Mouse (Mus musculus): ENCODE data around the gene Gm43951. TPM values are rescaled to one million over a fixed set of nuclear protein-coding genes. Genes with fewer than 3 reads are reported as not detected.

Gm43951 gene
- polyA plus RNA-seq, 1 experiment from 2014 or later = 0.11 TPM

DNA sequence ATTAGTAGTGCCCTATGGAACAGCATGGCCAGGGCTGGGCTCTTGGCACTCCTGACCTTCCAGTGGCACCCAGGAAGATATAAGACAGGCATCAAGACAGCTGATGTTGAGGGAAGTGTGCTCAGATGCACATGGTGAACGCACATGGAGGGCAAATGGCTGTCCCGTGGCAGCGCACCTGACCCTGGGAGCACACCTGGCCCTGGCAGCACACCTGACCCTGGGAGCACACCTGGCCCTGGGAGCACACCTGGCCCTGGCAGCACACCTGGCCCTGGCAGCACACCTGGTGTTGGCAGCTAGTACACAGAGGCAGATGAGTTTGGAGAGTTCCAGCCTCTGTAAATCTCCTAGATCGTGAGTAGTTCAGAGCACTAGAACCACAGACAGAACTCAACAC is 21.9 kb upstream of the Gm43951 start:
- ATAC-seq (ENCODE audit: insufficient read depth, low FRiP score, low TSS enrichment) (no peak), DNase-seq (ENCODE audit: low spot score) (no peak)
- WGBS = 91% methylated on average over 4 of the region's 4 CpGs
- H3K9me3 ChIP-seq (ENCODE audit: control insufficient read depth, low read length) = no peaks in the 10 kb centered on the region
- no peak overlapping the region for H3K4me3 ChIP-seq (ENCODE audit: low read depth, low read length)
- no peak overlapping the region for H3K27ac ChIP-seq (ENCODE audit: low read depth, low read length)
- H3K27me3 ChIP-seq (ENCODE audit: control insufficient read depth, insufficient read depth, low read length) = no peaks in the 10 kb centered on the region
- H3K4me2 ChIP-seq (ENCODE audit: low read depth) = no peak overlapping the region
- H3K36me3 ChIP-seq (ENCODE audit: control insufficient read depth, insufficient read depth, low read length) = no peaks in the 10 kb centered on the region
- H3K9ac ChIP-seq (ENCODE audit: low read length) = no peak overlapping the region
- H3K4me1 ChIP-seq (ENCODE audit: control insufficient read depth, insufficient read depth, low read length) = peaks cover 3% of the 10 kb centered on the region; the same call in 1 of the 2 replicates

DNA sequence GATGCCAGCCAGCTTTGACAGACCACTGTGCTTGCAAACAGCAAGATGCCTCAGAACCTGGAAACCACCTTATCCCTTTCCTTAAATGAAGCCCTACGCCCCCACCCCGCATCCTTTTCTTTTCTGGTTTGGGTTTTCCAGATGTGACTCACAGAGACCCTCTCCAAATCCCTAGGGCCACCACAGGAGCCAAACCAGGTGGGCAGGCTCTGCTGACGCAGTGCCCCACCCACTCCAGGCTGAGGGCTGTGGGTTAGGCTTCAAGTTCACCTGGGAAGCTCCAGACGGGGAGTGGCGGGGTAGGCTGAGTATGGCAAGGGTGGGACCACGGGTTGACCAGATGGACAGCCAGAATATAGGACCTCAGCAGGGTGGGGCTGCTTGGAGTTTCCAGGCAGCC is 20.3 kb upstream of the Gm43951 start:
- Histone ChIP-seq H3K9ac (ENCODE audit: low read length) (no peak overlapping the region), H3K4me3 (ENCODE audit: low read depth, low read length) (no peak overlapping the region), H3K9me3 (ENCODE audit: control insufficient read depth, low read length) (no peaks in the 10 kb centered on the region), H3K27ac (ENCODE audit: low read depth, low read length) (no peak overlapping the region), H3K27me3 (ENCODE audit: control insufficient read depth, insufficient read depth, low read length) (no peaks in the 10 kb centered on the region), H3K4me2 (ENCODE audit: low read depth) (no peak overlapping the region), H3K36me3 (ENCODE audit: control insufficient read depth, insufficient read depth, low read length) (no peaks in the 10 kb centered on the region), H3K4me1 (ENCODE audit: control insufficient read depth, insufficient read depth, low read length) (peaks cover 3% of the 10 kb centered on the region; the same call in 1 of the 2 replicates)
- 75% methylated on average over 6 of the region's 6 CpGs for WGBS
- ATAC-seq (ENCODE audit: insufficient read depth, low FRiP score, low TSS enrichment) (no peak), DNase-seq (ENCODE audit: low spot score) (no peak)

DNA sequence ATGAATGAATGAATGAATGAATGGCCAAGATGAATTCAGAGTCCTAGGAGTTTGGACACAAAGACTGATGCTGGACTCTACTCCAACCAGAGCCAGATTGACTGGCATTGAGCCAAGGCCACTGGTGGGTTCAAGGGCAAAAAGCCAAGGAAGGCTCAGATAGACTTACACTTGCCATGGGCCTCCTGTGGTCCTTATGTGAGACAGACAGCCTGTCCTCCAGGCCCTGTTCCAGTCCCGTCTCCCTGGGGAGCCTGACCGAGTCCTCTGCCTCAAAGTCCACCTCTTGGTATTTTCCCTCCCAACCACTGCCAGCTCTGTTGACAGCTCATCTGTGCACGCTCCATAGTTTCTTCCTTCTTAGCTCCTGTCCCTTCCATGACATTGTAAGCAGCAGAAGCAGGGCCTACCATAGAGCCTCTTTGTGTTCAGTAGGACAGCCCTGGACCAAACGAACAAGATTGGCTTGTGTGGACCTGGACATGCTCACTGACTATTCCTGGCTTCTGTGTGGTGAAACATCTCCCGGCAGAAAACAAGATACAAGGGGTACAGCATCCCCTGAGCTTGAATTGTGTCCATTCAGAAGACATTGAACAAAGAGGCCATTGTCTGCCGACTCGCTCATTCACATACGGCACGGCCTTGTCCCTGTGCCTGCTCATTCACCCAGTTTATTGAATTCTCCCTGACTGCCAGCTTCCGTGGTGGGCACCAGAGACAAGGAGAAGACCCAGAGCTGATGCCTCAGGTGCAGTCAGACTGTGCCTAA is 19.6 kb upstream of the Gm43951 start:
- H3K9me3 ChIP-seq (ENCODE audit: control insufficient read depth, low read length) = no peaks in the 10 kb centered on the region
- no peak overlapping the region for H3K9ac ChIP-seq (ENCODE audit: low read length)
- no peaks in the 10 kb centered on the region for H3K36me3 ChIP-seq (ENCODE audit: control insufficient read depth, insufficient read depth, low read length)
- ATAC-seq (ENCODE audit: insufficient read depth, low FRiP score, low TSS enrichment) (no peak), DNase-seq (ENCODE audit: low spot score) (peak; percentile 23)
- WGBS = 51% methylated on average over 10 of the region's 10 CpGs
- H3K27ac ChIP-seq (ENCODE audit: low read depth, low read length) = no peak overlapping the region
- no peaks in the 10 kb centered on the region for H3K27me3 ChIP-seq (ENCODE audit: control insufficient read depth, insufficient read depth, low read length)
- H3K4me2 ChIP-seq (ENCODE audit: low read depth) = no peak overlapping the region
- no peak overlapping the region for H3K4me3 ChIP-seq (ENCODE audit: low read depth, low read length)
- H3K4me1 ChIP-seq (ENCODE audit: control insufficient read depth, insufficient read depth, low read length) = peaks cover 3% of the 10 kb centered on the region; the same call in 1 of the 2 replicates

DNA sequence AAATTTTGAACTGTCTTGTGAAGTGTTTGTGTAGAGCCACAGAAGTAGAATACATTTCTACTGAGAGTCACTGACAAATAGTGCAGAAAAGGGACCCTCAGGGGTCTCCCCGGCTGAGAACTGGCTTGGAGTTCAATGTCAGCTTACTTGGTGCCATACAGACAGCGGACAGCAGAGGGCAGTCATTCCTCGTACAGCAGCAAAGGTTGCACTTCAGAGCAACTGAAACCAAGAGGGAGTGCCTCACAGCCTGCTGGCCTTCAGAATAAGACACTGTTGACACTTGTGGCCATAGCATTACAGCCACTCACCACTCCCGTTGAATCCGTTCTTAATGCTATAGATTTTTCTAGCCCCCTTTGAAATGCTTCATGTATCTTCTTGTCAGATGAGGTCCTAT is 18.2 kb upstream of the Gm43951 start:
- WGBS = 19% methylated on average over 5 of the region's 5 CpGs
- no peak overlapping the region for H3K4me2 ChIP-seq (ENCODE audit: low read depth)
- no peaks in the 10 kb centered on the region for H3K9me3 ChIP-seq (ENCODE audit: control insufficient read depth, low read length)
- DNase-seq (ENCODE audit: low spot score) (peak; percentile 82), ATAC-seq (ENCODE audit: insufficient read depth, low FRiP score, low TSS enrichment) (no peak)
- H3K27ac ChIP-seq (ENCODE audit: low read depth, low read length) = no peak overlapping the region
- no peaks in the 10 kb centered on the region for H3K27me3 ChIP-seq (ENCODE audit: control insufficient read depth, insufficient read depth, low read length)
- H3K9ac ChIP-seq (ENCODE audit: low read length) = no peak overlapping the region
- H3K4me1 ChIP-seq (ENCODE audit: control insufficient read depth, insufficient read depth, low read length) = peaks cover 3% of the 10 kb centered on the region; the same call in 1 of the 2 replicates
- no peaks in the 10 kb centered on the region for H3K36me3 ChIP-seq (ENCODE audit: control insufficient read depth, insufficient read depth, low read length)
- H3K4me3 ChIP-seq (ENCODE audit: low read depth, low read length) = no peak overlapping the region

DNA sequence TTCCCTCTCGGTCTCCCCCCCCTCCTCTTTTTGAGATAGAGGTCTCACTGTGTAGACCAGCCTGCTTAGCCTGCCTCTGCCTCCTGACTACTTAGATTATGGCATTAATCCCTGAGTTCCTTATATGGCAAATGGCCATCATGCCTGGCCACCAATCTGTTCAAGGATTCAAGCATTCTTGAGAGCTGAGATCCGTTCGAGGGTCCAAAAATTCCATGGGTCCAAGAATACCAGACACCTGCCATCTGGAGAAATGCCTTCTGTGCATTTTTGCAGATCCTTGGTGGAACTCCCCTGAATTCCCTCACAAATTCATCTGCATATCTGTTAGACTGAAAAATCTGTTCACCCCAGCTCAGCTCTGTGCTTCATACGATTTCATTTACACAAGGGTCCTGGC is 16.8 kb upstream of the Gm43951 start:
- Histone ChIP-seq H3K4me3 (ENCODE audit: low read depth, low read length) (no peak overlapping the region), H3K27me3 (ENCODE audit: control insufficient read depth, insufficient read depth, low read length) (no peaks in the 10 kb centered on the region), H3K36me3 (ENCODE audit: control insufficient read depth, insufficient read depth, low read length) (no peaks in the 10 kb centered on the region), H3K9me3 (ENCODE audit: control insufficient read depth, low read length) (no peaks in the 10 kb centered on the region), H3K4me1 (ENCODE audit: control insufficient read depth, insufficient read depth, low read length) (peaks cover 3% of the 10 kb centered on the region; the same call in 1 of the 2 replicates), H3K27ac (ENCODE audit: low read depth, low read length) (no peak overlapping the region), H3K4me2 (ENCODE audit: low read depth) (no peak overlapping the region), H3K9ac (ENCODE audit: low read length) (no peak overlapping the region)
- ATAC-seq (ENCODE audit: insufficient read depth, low FRiP score, low TSS enrichment) (no peak), DNase-seq (ENCODE audit: low spot score) (no peak)
- 82% methylated on average over 4 of the region's 4 CpGs for WGBS

DNA sequence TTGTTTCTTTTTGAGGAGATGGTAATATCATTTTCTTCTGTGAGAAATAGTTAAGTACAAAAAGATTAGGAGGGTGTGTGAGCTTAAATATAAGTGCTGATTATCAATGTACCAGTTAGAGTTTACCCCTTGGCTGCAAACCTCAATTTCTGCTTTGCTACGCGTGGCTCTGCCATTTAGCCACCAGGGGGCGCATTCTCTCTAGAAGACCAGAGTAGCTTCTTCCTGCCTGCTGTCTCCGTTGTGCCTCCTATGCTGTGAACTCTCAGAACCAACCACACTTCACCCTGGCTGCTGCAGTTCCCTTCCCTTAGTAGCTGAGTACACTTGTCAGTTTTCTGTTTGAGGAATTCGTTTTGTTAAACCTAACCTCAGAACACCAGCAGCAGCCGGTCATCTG is 14.6 kb upstream of the Gm43951 start:
- WGBS = 15% methylated on average over 6 of the region's 6 CpGs
- ATAC-seq (ENCODE audit: insufficient read depth, low FRiP score, low TSS enrichment) (no peak), DNase-seq (ENCODE audit: low spot score) (peak; percentile 69)
- Histone ChIP-seq H3K9ac (ENCODE audit: low read length) (no peak overlapping the region), H3K4me2 (ENCODE audit: low read depth) (no peak overlapping the region), H3K4me3 (ENCODE audit: low read depth, low read length) (no peak overlapping the region), H3K4me1 (ENCODE audit: control insufficient read depth, insufficient read depth, low read length) (peaks cover 3% of the 10 kb centered on the region; the same call in 1 of the 2 replicates), H3K36me3 (ENCODE audit: control insufficient read depth, insufficient read depth, low read length) (no peaks in the 10 kb centered on the region), H3K9me3 (ENCODE audit: control insufficient read depth, low read length) (no peaks in the 10 kb centered on the region), H3K27me3 (ENCODE audit: control insufficient read depth, insufficient read depth, low read length) (no peaks in the 10 kb centered on the region), H3K27ac (ENCODE audit: low read depth, low read length) (no peak overlapping the region)

DNA sequence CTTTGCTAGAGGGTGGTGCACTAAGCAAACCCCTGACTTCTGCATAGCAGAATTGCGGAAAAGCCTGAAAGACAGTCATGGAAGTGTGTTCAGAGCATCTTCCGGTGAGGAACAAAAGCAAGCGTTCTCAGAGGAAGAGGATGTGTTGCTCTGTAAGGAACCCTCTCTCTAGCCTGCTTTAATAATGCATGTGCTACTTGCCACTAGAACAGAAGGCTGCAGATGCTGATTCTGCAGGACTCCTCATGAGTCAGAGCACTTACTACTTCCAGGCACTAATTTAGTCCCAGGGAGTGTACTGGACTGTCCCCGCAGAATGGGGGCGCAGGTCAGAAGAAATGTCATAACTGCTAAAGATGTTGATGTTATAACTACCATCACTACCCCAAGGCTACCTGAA is 10.5 kb upstream of the Gm43951 start:
- WGBS = 87% methylated on average over 5 of the region's 5 CpGs
- H3K9ac ChIP-seq (ENCODE audit: low read length) = no peak overlapping the region
- H3K36me3 ChIP-seq (ENCODE audit: control insufficient read depth, insufficient read depth, low read length) = no peaks in the 10 kb centered on the region
- no peaks in the 10 kb centered on the region for H3K9me3 ChIP-seq (ENCODE audit: control insufficient read depth, low read length)
- H3K27me3 ChIP-seq (ENCODE audit: control insufficient read depth, insufficient read depth, low read length) = no peaks in the 10 kb centered on the region
- no peak overlapping the region for H3K27ac ChIP-seq (ENCODE audit: low read depth, low read length)
- DNase-seq (ENCODE audit: low spot score) = no peak
- H3K4me3 ChIP-seq (ENCODE audit: low read depth, low read length) = no peak overlapping the region
- no peak overlapping the region for H3K4me2 ChIP-seq (ENCODE audit: low read depth)
- H3K4me1 ChIP-seq (ENCODE audit: control insufficient read depth, insufficient read depth, low read length) = 0 out of 2 replicates have a peak, but pooled peaks cover 3% of the 10 kb centered on the region
- no peak for ATAC-seq (ENCODE audit: insufficient read depth, low FRiP score, low TSS enrichment)

DNA sequence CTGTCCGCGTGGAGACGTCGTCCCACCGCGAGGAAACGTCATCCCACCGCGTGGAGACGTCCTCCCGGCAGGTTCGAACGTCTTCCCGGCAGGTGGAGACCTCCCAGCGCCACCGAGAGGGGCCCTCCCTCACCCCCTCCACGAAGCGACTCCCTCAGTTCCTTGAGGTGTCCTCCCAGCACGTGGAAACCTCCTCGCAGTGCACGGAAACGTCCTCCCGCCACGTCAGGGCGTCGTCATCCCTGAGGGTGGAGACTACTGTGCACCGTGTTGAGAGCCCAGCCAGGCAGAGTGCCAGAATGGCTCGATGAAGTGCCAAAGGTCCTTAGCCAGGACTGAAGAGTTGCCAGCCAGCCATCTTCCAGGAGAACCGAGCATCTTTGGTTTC is 8.8 kb upstream of the Gm43951 start, which contains the start of gene Med31:
Gene Med31, minus strand, starts transcription at position 183 of the 388 bp plus-strand sequence.
- DNase-seq (ENCODE audit: low spot score) (peak; percentile 59), ATAC-seq (ENCODE audit: insufficient read depth, low FRiP score, low TSS enrichment) (peak; percentile 71)
- H3K36me3 ChIP-seq (ENCODE audit: control insufficient read depth, insufficient read depth, low read length) = 0 out of 2 replicates have a peak, but pooled peaks cover 2% of the 10 kb centered on the region
- H3K4me2 ChIP-seq (ENCODE audit: low read depth) = peak within 1 kb of the TSS; percentile 97
- peak within 1 kb of the TSS; percentile 4 for H3K27ac ChIP-seq (ENCODE audit: low read depth, low read length)
- H3K4me1 ChIP-seq (ENCODE audit: control insufficient read depth, insufficient read depth, low read length) = 0 out of 2 replicates have a peak, but pooled peaks cover 3% of the 10 kb centered on the region
- peak within 1 kb of the TSS; percentile 85 for H3K4me3 ChIP-seq (ENCODE audit: low read depth, low read length)
- peak within 1 kb of the TSS; percentile 72 for H3K9ac ChIP-seq (ENCODE audit: low read length)
- no peaks in the 10 kb centered on the region for H3K27me3 ChIP-seq (ENCODE audit: control insufficient read depth, insufficient read depth, low read length)
- H3K9me3 ChIP-seq (ENCODE audit: control insufficient read depth, low read length) = no peaks in the 10 kb centered on the region
- 4% methylated on average over 29 of the region's 29 CpGs for WGBS

Measured in neural tube, embryonic 11.5 days (tissue).